Mouse (Mus musculus): ENCODE measurements around the gene Kcnj11. TPM values are rescaled to one million over a fixed set of nuclear protein-coding genes. Genes with fewer than 3 reads are reported as not detected.
A peak's percentile ranks its signal among the peaks of the same experiment; 100 is the strongest.

The Kcnj11 gene
- polyA plus RNA-seq, 1 experiment from 2014 or later, result 1.4 TPM

DNA sequence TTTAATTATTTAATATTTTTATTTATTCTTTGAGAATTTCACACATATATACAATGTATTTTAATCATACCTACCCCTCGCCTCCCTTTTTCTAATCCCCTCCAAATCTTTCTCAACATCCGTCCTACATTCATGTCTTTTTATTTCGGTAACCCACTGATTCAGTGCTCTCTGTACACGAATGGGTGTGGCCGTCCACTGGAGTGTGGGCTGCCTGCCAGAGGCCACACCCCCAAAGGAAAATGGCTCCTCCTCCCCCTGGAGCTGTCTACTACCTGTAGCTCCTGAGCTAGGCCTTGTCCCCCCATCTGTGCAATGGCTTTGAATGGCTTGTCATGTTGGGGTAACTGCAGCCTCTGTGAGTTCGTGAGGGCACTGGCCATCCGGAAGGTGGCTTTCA, 23.7 kb downstream of the Kcnj11 start:
- H3K36me3 ChIP-seq (ENCODE audit: control insufficient read depth, insufficient read depth, low read length), result peaks cover 10% of the 10 kb centered on the region
- no peak overlapping the region for H3K9ac ChIP-seq (ENCODE audit: low read length)
- peak; percentile 30; the same call in 1 of the 2 replicates for ATAC-seq (ENCODE audit: insufficient read depth, low FRiP score)
- H3K4me1 ChIP-seq (ENCODE audit: control insufficient read depth, insufficient read depth, low read length), result no peaks in the 10 kb centered on the region
- 72% methylated on average over 7 of the region's 7 CpGs for WGBS
- no peak overlapping the region for H3K27ac ChIP-seq (ENCODE audit: low read length)
- H3K9me3 ChIP-seq (replicated peaks; ENCODE audit: control insufficient read depth, low read length), result no peaks in the 10 kb centered on the region
- no peak overlapping the region for H3K4me2 ChIP-seq (ENCODE audit: low read depth, low read length)
- no peaks in the 10 kb centered on the region for H3K27me3 ChIP-seq (ENCODE audit: control insufficient read depth, insufficient read depth, low read length)
- H3K4me3 ChIP-seq (replicated peaks; ENCODE audit: low read length), result no peak overlapping the region

DNA sequence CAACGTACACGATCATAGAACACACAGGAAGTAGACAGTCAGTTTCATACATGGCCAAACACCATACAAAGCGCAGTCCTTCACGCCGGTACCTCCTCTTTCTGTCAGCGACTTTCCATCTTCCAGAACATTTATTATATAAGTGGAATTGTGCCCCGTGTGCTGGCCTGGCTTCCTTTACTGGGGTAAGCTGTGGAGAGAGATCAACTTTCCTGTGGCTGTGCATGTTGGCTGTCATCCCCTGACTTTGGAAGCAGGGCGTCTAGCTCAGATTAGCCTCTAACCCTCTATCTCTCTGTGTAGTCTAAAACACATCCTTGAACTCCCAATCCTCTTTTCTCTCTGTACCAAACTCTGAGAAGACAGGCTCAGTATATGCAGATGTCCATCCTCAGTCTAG, 31.7 kb downstream of the Kcnj11 start:
- Histone ChIP-seq H3K9me3 (replicated peaks; ENCODE audit: control insufficient read depth, low read length) (no peaks in the 10 kb centered on the region), H3K4me3 (replicated peaks; ENCODE audit: low read length) (no peak overlapping the region), H3K4me1 (ENCODE audit: control insufficient read depth, insufficient read depth, low read length) (no peaks in the 10 kb centered on the region), H3K36me3 (ENCODE audit: control insufficient read depth, insufficient read depth, low read length) (peaks cover 41% of the 10 kb centered on the region), H3K27ac (ENCODE audit: low read length) (no peak overlapping the region), H3K4me2 (ENCODE audit: low read depth, low read length) (no peak overlapping the region), H3K27me3 (ENCODE audit: control insufficient read depth, insufficient read depth, low read length) (no peaks in the 10 kb centered on the region), H3K9ac (ENCODE audit: low read length) (no peak overlapping the region)
- no peak for ATAC-seq (ENCODE audit: insufficient read depth, low FRiP score)
- WGBS, result 90% methylated on average over 8 of the region's 8 CpGs

DNA sequence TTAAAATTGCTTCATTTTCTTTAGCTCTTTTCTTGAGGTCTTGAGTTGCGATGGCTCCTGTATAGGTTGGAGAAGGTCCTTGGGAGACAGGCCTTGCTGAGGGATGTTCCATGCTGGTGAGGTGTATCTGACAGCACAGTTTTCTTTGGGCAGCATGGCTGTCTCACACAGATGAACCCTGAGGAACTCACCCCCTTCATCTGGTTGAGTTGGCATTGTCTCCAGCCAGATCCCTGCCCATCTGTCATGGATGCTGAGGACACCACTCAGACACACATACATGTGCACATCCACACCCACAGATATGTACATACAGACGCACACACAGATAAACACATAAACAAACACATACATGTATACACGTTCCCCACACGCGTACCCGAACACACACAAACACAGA, 37.3 kb downstream of the Kcnj11 start:
- H3K4me1 ChIP-seq (ENCODE audit: control insufficient read depth, insufficient read depth, low read length), result no peaks in the 10 kb centered on the region
- no peak for ATAC-seq (ENCODE audit: insufficient read depth, low FRiP score)
- H3K4me3 ChIP-seq (replicated peaks; ENCODE audit: low read length), result no peak overlapping the region
- H3K36me3 ChIP-seq (ENCODE audit: control insufficient read depth, insufficient read depth, low read length), result peaks cover 37% of the 10 kb centered on the region
- H3K4me2 ChIP-seq (ENCODE audit: low read depth, low read length), result no peak overlapping the region
- no peaks in the 10 kb centered on the region for H3K9me3 ChIP-seq (replicated peaks; ENCODE audit: control insufficient read depth, low read length)
- 90% methylated on average over 6 of the region's 6 CpGs for WGBS
- H3K27me3 ChIP-seq (ENCODE audit: control insufficient read depth, insufficient read depth, low read length), result no peaks in the 10 kb centered on the region
- no peak overlapping the region for H3K27ac ChIP-seq (ENCODE audit: low read length)
- H3K9ac ChIP-seq (ENCODE audit: low read length), result no peak overlapping the region

DNA sequence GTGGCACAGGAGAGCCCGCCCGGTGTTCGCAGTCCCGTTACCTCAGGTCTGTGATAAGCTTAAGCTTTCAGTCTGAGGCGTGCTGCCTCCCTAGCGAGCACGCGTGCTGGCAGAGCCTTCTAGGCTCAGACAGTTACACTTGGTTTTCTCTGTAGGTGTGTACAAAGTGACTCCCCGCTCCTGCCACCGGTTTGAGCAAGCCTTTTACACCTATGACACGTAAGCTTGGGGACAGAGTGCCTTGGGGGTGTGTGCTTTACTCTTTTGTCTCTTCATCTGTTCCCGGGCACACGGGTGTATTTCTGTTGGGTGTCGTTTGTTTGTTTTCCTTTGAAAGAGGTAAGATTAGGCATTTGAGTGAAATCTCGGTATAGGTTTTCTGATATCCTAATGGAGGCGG, 39.0 kb downstream of the Kcnj11 start:
- ATAC-seq (ENCODE audit: insufficient read depth, low FRiP score), result peak; percentile 72
- Histone ChIP-seq H3K4me3 (replicated peaks; ENCODE audit: low read length) (no peak overlapping the region), H3K36me3 (ENCODE audit: control insufficient read depth, insufficient read depth, low read length) (peaks cover 29% of the 10 kb centered on the region)

DNA sequence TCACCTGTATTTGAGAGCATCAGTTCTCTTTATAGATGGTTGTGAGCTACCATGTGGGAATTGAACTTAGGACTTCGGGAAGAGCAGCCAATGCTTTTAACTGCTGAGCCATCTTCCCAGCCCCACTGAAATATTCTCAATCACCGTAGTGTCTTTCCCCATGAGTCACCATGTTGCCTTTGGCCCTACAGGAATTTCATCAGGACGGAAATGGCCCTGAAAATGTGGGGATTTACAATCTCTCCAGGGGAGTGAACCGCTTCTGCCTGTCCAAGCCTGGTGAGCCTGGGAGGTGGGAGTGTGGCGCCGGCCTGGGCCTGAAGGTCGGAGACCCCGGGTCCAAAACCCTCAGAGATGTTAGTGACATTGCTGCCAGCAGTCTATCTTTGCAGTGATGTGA, 39.9 kb downstream of the Kcnj11 start:
- WGBS, result 92% methylated on average over 8 of the region's 8 CpGs
- peaks cover 21% of the 10 kb centered on the region for H3K36me3 ChIP-seq (ENCODE audit: control insufficient read depth, insufficient read depth, low read length)

More for the DNA sequence above, 39.0 kb downstream of the Kcnj11 start:
- Histone ChIP-seq H3K27ac (ENCODE audit: low read length) (no peak overlapping the region), H3K4me1 (ENCODE audit: control insufficient read depth, insufficient read depth, low read length) (no peaks in the 10 kb centered on the region), H3K4me2 (ENCODE audit: low read depth, low read length) (no peak overlapping the region), H3K9me3 (replicated peaks; ENCODE audit: control insufficient read depth, low read length) (no peaks in the 10 kb centered on the region), H3K27me3 (ENCODE audit: control insufficient read depth, insufficient read depth, low read length) (no peaks in the 10 kb centered on the region), H3K9ac (ENCODE audit: low read length) (no peak overlapping the region)
- WGBS, result 78% methylated on average over 16 of the region's 16 CpGs

DNA sequence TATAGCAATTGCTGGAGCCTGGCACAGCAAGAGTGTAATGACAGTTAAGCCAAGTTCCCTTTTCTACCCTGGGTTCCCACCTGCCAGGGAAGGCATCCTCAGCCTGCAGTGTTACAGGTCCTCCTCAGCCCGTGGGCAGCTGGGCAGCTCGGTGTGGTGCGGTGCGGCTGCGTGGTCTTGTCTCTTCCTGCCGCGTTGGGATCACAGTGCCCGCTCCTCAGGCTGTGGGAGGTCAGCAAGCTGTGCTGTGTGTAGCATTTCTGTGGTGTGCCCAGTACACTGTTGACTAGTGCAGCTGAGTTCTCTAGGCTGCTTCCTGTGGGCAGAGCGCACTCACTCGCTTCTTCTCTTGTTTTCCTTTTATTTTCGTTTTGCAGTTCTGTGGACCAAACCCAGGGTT, 41.7 kb downstream of the Kcnj11 start:
- WGBS, result 84% methylated on average over 11 of the region's 11 CpGs

More for the DNA sequence above, 39.9 kb downstream of the Kcnj11 start:
- Histone ChIP-seq H3K9me3 (replicated peaks; ENCODE audit: control insufficient read depth, low read length) (no peaks in the 10 kb centered on the region), H3K9ac (ENCODE audit: low read length) (no peak overlapping the region), H3K4me1 (ENCODE audit: control insufficient read depth, insufficient read depth, low read length) (no peaks in the 10 kb centered on the region), H3K27ac (ENCODE audit: low read length) (no peak overlapping the region), H3K27me3 (ENCODE audit: control insufficient read depth, insufficient read depth, low read length) (no peaks in the 10 kb centered on the region), H3K4me3 (replicated peaks; ENCODE audit: low read length) (no peak overlapping the region), H3K4me2 (ENCODE audit: low read depth, low read length) (no peak overlapping the region)
- ATAC-seq (ENCODE audit: insufficient read depth, low FRiP score), result no peak

DNA sequence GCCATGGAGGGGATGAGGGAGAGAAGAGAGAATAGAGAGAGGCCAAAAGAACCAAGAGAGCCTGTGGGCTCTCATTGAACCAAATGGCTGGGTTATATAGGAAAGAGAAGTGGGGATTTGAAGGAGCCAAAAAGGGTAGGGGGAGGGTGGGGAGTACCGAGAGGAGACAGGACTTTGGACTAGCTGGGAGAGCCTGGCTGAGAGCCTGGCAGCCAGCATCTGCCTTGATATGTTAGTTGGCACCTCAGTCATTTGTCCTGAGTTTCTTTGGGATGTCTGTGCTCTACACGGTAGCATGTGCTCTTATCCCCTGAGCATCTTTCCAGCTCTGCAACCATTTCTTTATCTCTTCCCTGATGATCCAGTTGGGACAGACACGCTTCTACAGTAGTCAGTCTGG, 47.0 kb downstream of the Kcnj11 start:
- WGBS, result 95% methylated on average over 3 of the region's 3 CpGs
- H3K4me3 ChIP-seq (replicated peaks; ENCODE audit: low read length), result no peak overlapping the region
- H3K27ac ChIP-seq (ENCODE audit: low read length), result no peak overlapping the region
- no peaks in the 10 kb centered on the region for H3K4me1 ChIP-seq (ENCODE audit: control insufficient read depth, insufficient read depth, low read length)
- H3K27me3 ChIP-seq (ENCODE audit: control insufficient read depth, insufficient read depth, low read length), result no peaks in the 10 kb centered on the region
- no peak overlapping the region for H3K4me2 ChIP-seq (ENCODE audit: low read depth, low read length)
- ATAC-seq (ENCODE audit: insufficient read depth, low FRiP score), result no peak
- no peaks in the 10 kb centered on the region for H3K9me3 ChIP-seq (replicated peaks; ENCODE audit: control insufficient read depth, low read length)
- H3K9ac ChIP-seq (ENCODE audit: low read length), result no peak overlapping the region
- H3K36me3 ChIP-seq (ENCODE audit: control insufficient read depth, insufficient read depth, low read length), result peaks cover 10% of the 10 kb centered on the region

More for the DNA sequence above, 41.7 kb downstream of the Kcnj11 start:
- no peaks in the 10 kb centered on the region for H3K4me1 ChIP-seq (ENCODE audit: control insufficient read depth, insufficient read depth, low read length)
- no peaks in the 10 kb centered on the region for H3K9me3 ChIP-seq (replicated peaks; ENCODE audit: control insufficient read depth, low read length)
- H3K9ac ChIP-seq (ENCODE audit: low read length), result no peak overlapping the region
- no peaks in the 10 kb centered on the region for H3K27me3 ChIP-seq (ENCODE audit: control insufficient read depth, insufficient read depth, low read length)
- H3K4me2 ChIP-seq (ENCODE audit: low read depth, low read length), result no peak overlapping the region
- peaks cover 17% of the 10 kb centered on the region; the same call in 1 of the 2 replicates for H3K36me3 ChIP-seq (ENCODE audit: control insufficient read depth, insufficient read depth, low read length)
- no peak overlapping the region for H3K27ac ChIP-seq (ENCODE audit: low read length)
- no peak overlapping the region for H3K4me3 ChIP-seq (replicated peaks; ENCODE audit: low read length)
- no peak for ATAC-seq (ENCODE audit: insufficient read depth, low FRiP score)

DNA sequence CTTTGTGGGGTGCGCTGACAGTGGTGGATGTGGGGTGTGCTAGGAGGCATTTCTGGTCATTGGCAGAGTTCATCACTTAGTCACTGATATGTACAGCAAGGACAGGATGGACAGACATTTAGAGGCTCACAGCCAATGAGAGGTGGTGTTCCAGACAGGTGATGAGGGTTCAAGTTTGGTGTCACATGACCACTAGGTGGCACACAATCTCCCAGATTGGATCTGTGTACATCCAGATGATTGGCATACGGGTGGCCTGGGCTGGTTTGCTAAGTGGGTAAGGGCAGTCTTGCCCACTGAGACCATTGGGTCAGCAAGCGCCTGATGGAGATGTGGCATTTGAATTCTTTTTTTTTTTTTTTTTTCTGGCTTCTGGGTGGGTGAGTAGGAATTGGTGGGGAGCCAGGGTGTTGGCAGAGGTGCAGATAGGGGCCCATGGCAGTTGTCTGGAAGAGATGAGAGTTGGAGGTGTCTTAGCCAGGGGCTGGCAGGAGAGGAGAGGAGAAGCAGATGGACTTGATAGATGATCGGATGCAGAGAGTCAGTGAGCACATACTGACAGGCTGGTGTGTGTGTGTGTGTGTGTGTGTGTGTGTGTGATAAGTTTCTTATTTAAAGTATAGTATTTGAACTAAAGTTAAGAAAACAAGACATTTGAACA, 48.3 kb downstream of the Kcnj11 start:
- H3K36me3 ChIP-seq (ENCODE audit: control insufficient read depth, insufficient read depth, low read length), result peaks cover 10% of the 10 kb centered on the region
- no peak for ATAC-seq (ENCODE audit: insufficient read depth, low FRiP score)

DNA sequence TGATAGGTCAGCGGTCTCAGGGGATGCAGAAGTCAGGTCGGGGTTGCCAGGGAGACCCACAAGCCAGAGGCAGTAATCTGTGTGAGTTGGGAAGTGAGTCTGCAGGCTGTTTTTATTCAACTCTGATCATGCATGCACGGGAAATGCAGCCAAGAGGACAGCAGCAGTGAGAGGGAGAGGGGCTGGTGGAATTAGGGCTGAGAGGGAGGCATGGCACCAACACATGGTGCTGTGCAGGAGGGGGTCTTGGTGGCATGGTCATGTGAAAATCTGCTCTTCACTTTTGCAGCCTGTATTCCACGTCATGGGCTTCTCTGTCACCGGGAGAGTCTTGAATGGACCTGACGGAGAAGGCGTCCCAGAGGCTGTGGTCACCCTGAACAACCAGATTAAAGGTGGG, 50.6 kb downstream of the Kcnj11 start:
- H3K4me2 ChIP-seq (ENCODE audit: low read depth, low read length), result no peak overlapping the region
- H3K27ac ChIP-seq (ENCODE audit: low read length), result no peak overlapping the region
- 94% methylated on average over 7 of the region's 7 CpGs for WGBS
- no peak overlapping the region for H3K4me3 ChIP-seq (replicated peaks; ENCODE audit: low read length)
- ATAC-seq (ENCODE audit: insufficient read depth, low FRiP score), result no peak
- H3K4me1 ChIP-seq (ENCODE audit: control insufficient read depth, insufficient read depth, low read length), result no peaks in the 10 kb centered on the region
- H3K27me3 ChIP-seq (ENCODE audit: control insufficient read depth, insufficient read depth, low read length), result no peaks in the 10 kb centered on the region
- peaks cover 16% of the 10 kb centered on the region for H3K36me3 ChIP-seq (ENCODE audit: control insufficient read depth, insufficient read depth, low read length)
- H3K9ac ChIP-seq (ENCODE audit: low read length), result no peak overlapping the region
- no peaks in the 10 kb centered on the region for H3K9me3 ChIP-seq (replicated peaks; ENCODE audit: control insufficient read depth, low read length)

More for the DNA sequence above, 48.3 kb downstream of the Kcnj11 start:
- H3K4me3 ChIP-seq (replicated peaks; ENCODE audit: low read length), result no peak overlapping the region
- H3K27ac ChIP-seq (ENCODE audit: low read length), result no peak overlapping the region
- no peaks in the 10 kb centered on the region for H3K4me1 ChIP-seq (ENCODE audit: control insufficient read depth, insufficient read depth, low read length)
- H3K4me2 ChIP-seq (ENCODE audit: low read depth, low read length), result no peak overlapping the region
- WGBS, result 83% methylated on average over 4 of the region's 4 CpGs
- no peak overlapping the region for H3K9ac ChIP-seq (ENCODE audit: low read length)
- H3K27me3 ChIP-seq (ENCODE audit: control insufficient read depth, insufficient read depth, low read length), result no peaks in the 10 kb centered on the region
- no peaks in the 10 kb centered on the region for H3K9me3 ChIP-seq (replicated peaks; ENCODE audit: control insufficient read depth, low read length)
